Mouse (Mus musculus): ENCODE data around the gene Dok5. TPM values are rescaled to one million over a fixed set of nuclear protein-coding genes. Genes with fewer than 3 reads are reported as not detected.

Dok5 gene
- polyA plus RNA-seq, 1 experiment, result not detected

GRCm38 (mm10) chr2:170734446-170734845 is 2.8 kb downstream of the Dok5 start:
- H3K4me1 ChIP-seq (ENCODE audit: control insufficient read depth, insufficient read depth, low read length), result no peaks in the 10 kb centered on the region
- no peak for TF ChIP-seq POLR2A (IDR thresholded peaks at IDR 0.05; ENCODE audit: borderline replicate concordance, low read depth, low read length)
- TF ChIP-seq CTCF (IDR thresholded peaks at IDR 0.05; ENCODE audit: low read depth, low read length), result no peak
- H3K4me3 ChIP-seq (ENCODE audit: insufficient read depth, low read length), result no peak overlapping the region
- H3K27ac ChIP-seq (ENCODE audit: insufficient read depth, low read depth, low read length), result no peak overlapping the region

DNA sequence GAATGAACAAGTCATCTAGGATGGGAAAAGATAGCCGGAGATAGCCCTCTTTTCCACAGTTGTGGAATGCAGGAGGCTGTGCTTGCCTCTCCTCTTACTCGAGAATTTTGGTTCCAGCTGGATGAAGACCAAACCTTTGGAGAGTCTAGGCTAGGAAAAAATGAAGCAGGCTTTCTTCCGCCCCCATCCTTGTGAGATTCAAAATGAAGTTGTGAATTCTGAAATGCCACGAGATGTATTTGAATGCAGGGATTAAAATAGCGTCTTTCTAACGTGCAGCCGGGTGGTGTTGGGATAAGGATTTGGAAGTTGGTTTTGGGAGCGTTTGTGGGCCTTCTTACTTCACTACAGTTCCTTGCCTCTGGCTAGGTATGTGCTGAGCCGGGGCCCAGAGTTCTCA is 6.8 kb downstream of the Dok5 start:
- Histone ChIP-seq H3K4me1 (ENCODE audit: control insufficient read depth, insufficient read depth, low read length) (no peaks in the 10 kb centered on the region), H3K27ac (ENCODE audit: insufficient read depth, low read depth, low read length) (no peak overlapping the region), H3K4me3 (ENCODE audit: insufficient read depth, low read length) (no peak overlapping the region)
- TF ChIP-seq CTCF (IDR thresholded peaks at IDR 0.05; ENCODE audit: low read depth, low read length) (no peak), POLR2A (IDR thresholded peaks at IDR 0.05; ENCODE audit: borderline replicate concordance, low read depth, low read length) (no peak)

- TF ChIP-seq POLR2A (IDR thresholded peaks at IDR 0.05; ENCODE audit: borderline replicate concordance, low read depth, low read length) (no peak), CTCF (IDR thresholded peaks at IDR 0.05; ENCODE audit: low read depth, low read length) (no peak)
- Histone ChIP-seq H3K27ac (ENCODE audit: insufficient read depth, low read depth, low read length) (no peak overlapping the region), H3K4me1 (ENCODE audit: control insufficient read depth, insufficient read depth, low read length) (no peaks in the 10 kb centered on the region), H3K4me3 (ENCODE audit: insufficient read depth, low read length) (no peak overlapping the region)
Observed at GRCm38 (mm10) chr2:170738891-170739290, 7.3 kb downstream of the Dok5 start.

DNA sequence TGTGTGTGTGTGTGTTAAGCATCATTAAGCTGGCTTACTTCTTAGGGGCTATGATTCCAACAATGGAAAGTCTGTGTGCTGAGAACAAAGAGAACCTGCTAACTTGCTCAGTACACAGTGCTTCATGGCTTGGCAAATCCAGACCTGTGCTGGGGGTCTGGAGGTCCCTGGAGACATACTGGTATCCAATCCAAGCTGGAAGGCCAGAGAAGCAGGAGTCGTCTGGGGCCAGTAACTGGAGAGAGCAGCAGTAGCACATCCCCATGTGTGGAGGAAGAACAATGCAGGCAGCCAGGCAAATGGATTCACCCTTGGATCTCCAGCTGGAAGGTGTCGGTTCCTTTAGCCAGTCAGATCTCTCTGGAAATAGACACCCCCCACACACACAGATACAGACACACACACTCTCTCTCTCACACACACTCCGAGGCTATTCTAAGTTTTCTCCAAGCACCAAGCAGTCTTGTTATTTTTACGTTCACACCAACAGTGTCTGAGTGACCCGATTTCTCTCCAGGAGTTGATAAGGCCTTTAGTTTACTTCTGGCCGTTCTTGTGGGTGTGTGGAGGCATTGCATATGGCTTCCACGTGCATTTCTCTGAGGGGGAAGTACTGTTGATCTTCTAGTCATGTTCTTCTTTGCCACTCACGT is 8.2 kb downstream of the Dok5 start:
- Histone ChIP-seq H3K4me1 (ENCODE audit: control insufficient read depth, insufficient read depth, low read length) (no peaks in the 10 kb centered on the region), H3K27ac (ENCODE audit: insufficient read depth, low read depth, low read length) (no peak overlapping the region), H3K4me3 (ENCODE audit: insufficient read depth, low read length) (no peak overlapping the region)
- TF ChIP-seq CTCF (IDR thresholded peaks at IDR 0.05; ENCODE audit: low read depth, low read length) (no peak), POLR2A (IDR thresholded peaks at IDR 0.05; ENCODE audit: borderline replicate concordance, low read depth, low read length) (no peak)

- no peaks in the 10 kb centered on the region for H3K4me1 ChIP-seq (ENCODE audit: control insufficient read depth, insufficient read depth, low read length)
- H3K4me3 ChIP-seq (ENCODE audit: insufficient read depth, low read length), result no peak overlapping the region
- H3K27ac ChIP-seq (ENCODE audit: insufficient read depth, low read depth, low read length), result no peak overlapping the region
- TF ChIP-seq CTCF (IDR thresholded peaks at IDR 0.05; ENCODE audit: low read depth, low read length), result no peak
- TF ChIP-seq POLR2A (IDR thresholded peaks at IDR 0.05; ENCODE audit: borderline replicate concordance, low read depth, low read length), result no peak
Observed at GRCm38 (mm10) chr2:170743521-170743920, 11.9 kb downstream of the Dok5 start.

DNA sequence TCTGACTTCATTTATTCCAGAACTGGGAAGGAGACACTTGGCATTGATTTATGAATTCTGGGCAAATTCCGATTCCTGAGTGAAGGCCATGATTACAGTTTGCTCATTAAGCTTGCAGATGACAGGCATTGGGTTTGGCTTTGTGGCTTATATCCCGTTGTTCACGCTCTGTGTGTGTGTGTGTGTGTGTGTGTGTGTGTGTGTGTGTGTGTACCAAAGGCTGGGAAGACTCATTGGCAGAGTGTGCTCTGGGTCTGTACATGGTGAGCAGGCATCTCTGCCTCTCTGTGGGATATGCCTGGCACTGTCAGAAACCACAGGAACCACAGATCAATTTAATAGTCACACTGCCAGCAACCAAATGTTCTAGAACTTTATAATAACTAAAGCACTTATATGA is 17.3 kb downstream of the Dok5 start:
- no peak overlapping the region for H3K4me3 ChIP-seq (ENCODE audit: insufficient read depth, low read length)
- no peaks in the 10 kb centered on the region for H3K4me1 ChIP-seq (ENCODE audit: control insufficient read depth, insufficient read depth, low read length)
- no peak overlapping the region for H3K27ac ChIP-seq (ENCODE audit: insufficient read depth, low read depth, low read length)
- no peak for TF ChIP-seq POLR2A (IDR thresholded peaks at IDR 0.05; ENCODE audit: borderline replicate concordance, low read depth, low read length)
- TF ChIP-seq CTCF (IDR thresholded peaks at IDR 0.05; ENCODE audit: low read depth, low read length), result no peak

- H3K27ac ChIP-seq (ENCODE audit: insufficient read depth, low read depth, low read length), result no peak overlapping the region
- TF ChIP-seq CTCF (IDR thresholded peaks at IDR 0.05; ENCODE audit: low read depth, low read length) (no peak), POLR2A (IDR thresholded peaks at IDR 0.05; ENCODE audit: borderline replicate concordance, low read depth, low read length) (no peak)
- no peak overlapping the region for H3K4me3 ChIP-seq (ENCODE audit: insufficient read depth, low read length)
- H3K4me1 ChIP-seq (ENCODE audit: control insufficient read depth, insufficient read depth, low read length), result no peaks in the 10 kb centered on the region
Observed at GRCm38 (mm10) chr2:170752191-170752850, 20.7 kb downstream of the Dok5 start.

DNA sequence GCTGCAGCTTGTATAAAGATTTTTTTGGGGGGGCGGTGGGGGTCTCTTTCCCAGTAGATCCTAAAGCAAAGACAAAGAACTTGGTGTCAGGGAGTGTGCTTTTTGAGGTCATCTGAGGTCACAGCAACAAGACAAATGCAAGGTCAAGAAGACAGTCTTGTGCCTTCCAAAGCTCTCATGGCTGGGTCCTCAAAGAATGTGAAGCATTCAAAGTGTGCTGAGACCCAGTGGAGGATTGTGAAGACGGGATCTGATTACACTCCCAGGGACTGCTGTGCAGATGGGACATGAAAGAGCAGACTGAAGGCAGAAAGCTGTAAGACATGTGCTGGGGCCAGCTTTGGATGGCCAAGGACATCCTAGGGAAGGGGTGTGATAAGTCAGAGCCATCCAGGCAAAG is 24.2 kb downstream of the Dok5 start:
- Histone ChIP-seq H3K4me3 (ENCODE audit: insufficient read depth, low read length) (no peak overlapping the region), H3K27ac (ENCODE audit: insufficient read depth, low read depth, low read length) (no peak overlapping the region), H3K4me1 (ENCODE audit: control insufficient read depth, insufficient read depth, low read length) (no peaks in the 10 kb centered on the region)
- TF ChIP-seq POLR2A (IDR thresholded peaks at IDR 0.05; ENCODE audit: borderline replicate concordance, low read depth, low read length), result no peak

GRCm38 (mm10) chr2:170756667-170757066 is 25.1 kb downstream of the Dok5 start:
- TF ChIP-seq CTCF (IDR thresholded peaks at IDR 0.05; ENCODE audit: low read depth, low read length), result no peak
- TF ChIP-seq POLR2A (IDR thresholded peaks at IDR 0.05; ENCODE audit: borderline replicate concordance, low read depth, low read length), result no peak
- H3K4me1 ChIP-seq (ENCODE audit: control insufficient read depth, insufficient read depth, low read length), result no peaks in the 10 kb centered on the region
- H3K27ac ChIP-seq (ENCODE audit: insufficient read depth, low read depth, low read length), result no peak overlapping the region
- no peak overlapping the region for H3K4me3 ChIP-seq (ENCODE audit: insufficient read depth, low read length)

- H3K4me1 ChIP-seq (ENCODE audit: control insufficient read depth, insufficient read depth, low read length), result no peaks in the 10 kb centered on the region
- TF ChIP-seq POLR2A (IDR thresholded peaks at IDR 0.05; ENCODE audit: borderline replicate concordance, low read depth, low read length) (no peak), CTCF (IDR thresholded peaks at IDR 0.05; ENCODE audit: low read depth, low read length) (no peak)
- H3K27ac ChIP-seq (ENCODE audit: insufficient read depth, low read depth, low read length), result no peak overlapping the region
- H3K4me3 ChIP-seq (ENCODE audit: insufficient read depth, low read length), result no peak overlapping the region
Observed at GRCm38 (mm10) chr2:170757228-170757875, 25.7 kb downstream of the Dok5 start.
